Mouse (Mus musculus): ENCODE measurements at regions not wholly inside any gene's neighbourhood (a gene's known extent, or its start where the extent isn't known, plus 50 kb on each side); places are given as distances from the start of the nearest gene placed in this dataset.

GRCm38 (mm10) chr15:27014659-27014974 lies 119.2 kb upstream of the Fbxl7 start:
- TF ChIP-seq CTCF (IDR thresholded peaks at IDR 0.05; ENCODE audit: low read depth): no peak
- no peak for TF ChIP-seq EP300 (IDR thresholded peaks at IDR 0.05; ENCODE audit: low read depth)

Data from liver, embryonic 14.5 days (tissue).